Mouse (Mus musculus): ENCODE data around the gene Klkb1.
"Not testable (repeated sequence)": the region's sequence is repeated elsewhere in the genome, so short reads cannot be mapped to it uniquely, and the experiment has no call there.

Klkb1 gene

GRCm38 (mm10) chr8:45294687-45295086 is at the start of gene Klkb1:
TSS of gene Klkb1 (minus strand) at chr8:45294859.
- CTCF ChIA-PET, result no interaction called here

DNA sequence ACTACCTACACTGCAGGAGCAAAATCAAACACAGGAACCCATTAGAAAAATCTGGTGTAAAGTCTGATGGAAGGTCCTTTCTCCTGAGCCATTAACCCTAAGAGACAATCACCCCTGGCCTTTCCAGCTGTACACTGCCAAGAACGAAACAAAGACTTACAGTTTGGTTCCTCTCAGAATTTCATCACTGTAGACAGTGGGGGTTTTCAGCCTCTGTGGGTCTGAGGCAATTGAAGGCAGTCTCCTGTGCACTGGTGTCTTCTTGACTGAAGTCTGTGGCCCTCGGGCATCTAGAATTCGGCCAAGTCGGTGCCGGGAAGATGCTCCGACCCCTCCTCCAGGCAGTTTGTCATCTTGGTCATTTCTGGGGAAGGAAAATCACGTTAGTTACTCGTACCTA is 49.6 kb upstream of the Klkb1 start:
- CTCF ChIA-PET, result interaction anchor here (1.2 kb wide), 1 partner anchor 11 kb away, joined by 3 read pairs; the partner anchor contains the start of gene Cyp4v3

GRCm38 (mm10) chr8:45341630-45342628 is 47.3 kb upstream of the Klkb1 start:
- CTCF ChIA-PET, result no interaction called here

- CTCF ChIA-PET, result interaction anchor here (0.9 kb wide), 1 partner anchor 11 kb away, joined by 3 read pairs; no protein-coding TSS in a partner anchor
These were observed 38.8 kb upstream of the Klkb1 start for GRCm38 (mm10) chr8:45333493-45333892.

DNA sequence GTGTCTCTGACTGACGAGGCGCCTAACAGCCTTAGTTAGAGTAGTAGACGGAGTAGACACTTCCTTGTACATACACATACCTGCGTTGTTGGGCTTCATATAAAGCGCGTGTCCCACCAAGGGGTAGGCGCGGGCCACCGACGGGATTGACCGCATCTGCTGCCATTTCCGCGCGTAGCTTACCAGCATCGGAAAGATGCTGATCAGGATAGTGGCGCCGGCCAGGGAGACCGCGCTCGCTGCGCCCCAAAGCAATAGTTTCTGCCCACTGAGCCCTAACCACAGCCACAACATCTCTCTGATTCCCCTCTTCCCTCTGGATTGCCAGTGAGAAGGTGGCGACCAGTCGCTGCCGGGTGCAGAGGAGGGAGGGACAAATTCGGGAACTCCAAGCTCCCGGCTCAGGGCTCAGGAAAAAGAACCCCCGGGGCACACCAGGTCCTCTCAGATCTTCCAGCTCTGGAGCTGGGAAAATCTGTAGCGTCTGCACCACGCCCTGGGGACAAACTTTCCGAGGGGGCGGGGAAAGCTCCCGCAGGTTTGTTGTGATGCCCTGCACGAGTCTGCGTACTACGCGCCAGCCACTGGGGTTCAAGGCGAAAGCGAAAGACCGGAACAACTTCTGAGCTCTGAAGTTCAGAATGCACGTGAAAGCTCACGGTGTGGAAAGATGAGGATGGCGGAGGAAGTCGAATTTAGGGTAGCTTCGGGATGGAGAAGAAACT is 38.2 kb upstream of the Klkb1 start, which contains the start of gene Cyp4v3:
Gene Cyp4v3, minus strand, starts transcription at position 532 of the 725 bp plus-strand sequence.
- CTCF ChIA-PET, result interaction anchor here (0.9 kb wide), 1 partner anchor 12 kb away, joined by 3 read pairs; no protein-coding TSS in a partner anchor

DNA sequence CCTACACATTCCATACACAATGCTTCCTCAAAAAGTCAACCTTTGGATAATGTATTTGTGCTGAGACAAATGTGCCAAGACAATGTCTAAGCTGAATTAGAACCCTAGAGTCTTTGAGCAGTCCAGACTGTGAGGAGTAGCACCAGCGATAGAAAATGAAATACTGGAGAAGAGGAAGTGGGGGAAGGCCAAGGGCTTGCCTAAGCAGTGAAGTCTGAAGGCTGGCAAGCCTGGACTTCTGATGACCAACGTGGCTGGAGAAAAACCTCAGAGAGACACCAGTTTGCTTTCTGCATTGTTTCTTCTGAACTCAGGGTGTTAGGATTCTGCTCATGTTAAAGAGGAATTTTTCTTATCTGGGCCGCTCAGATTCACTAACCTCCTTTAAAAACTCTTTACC is 36.2 kb upstream of the Klkb1 start:
- CTCF ChIA-PET, result no interaction called here

DNA sequence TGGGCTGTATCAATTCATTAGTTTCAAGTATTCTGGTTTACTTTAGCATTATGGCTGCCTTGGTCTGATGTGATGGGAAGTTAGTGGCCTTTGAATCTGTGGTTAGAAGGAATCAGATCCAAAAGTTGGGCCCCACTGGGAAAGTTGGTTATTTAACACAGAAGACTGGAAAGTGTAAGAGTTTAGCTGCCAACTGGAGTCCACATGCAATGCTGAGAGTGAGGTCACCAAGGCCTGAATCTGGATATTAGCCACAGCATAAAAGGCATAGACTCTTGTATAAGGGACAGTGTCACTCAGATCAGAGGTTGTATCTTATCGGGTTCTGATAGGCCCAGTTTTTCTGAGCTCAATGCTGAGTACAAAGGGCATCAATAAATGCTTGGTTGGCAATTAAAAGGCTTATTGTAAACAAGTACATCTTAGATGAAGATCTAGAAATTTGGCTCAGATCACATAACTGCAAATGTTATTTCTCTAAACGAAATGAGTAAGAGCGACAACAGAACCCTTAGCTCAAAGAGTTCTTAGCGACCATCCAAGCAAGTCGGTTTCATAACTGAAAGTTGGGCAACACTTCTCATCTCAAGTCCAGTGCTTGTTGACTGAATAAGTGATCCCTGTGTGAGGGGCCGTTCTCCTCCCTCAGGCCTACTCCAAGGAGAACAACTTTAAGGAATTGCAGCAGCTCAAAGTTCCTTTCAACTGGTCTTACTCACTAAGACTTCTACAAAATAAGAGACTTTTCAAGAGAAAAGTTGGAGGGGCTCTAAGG is 34.7 kb upstream of the Klkb1 start:
- CTCF ChIA-PET, result interaction anchor here (0.6 kb wide), 1 partner anchor 11 kb away, joined by 16 read pairs; no protein-coding TSS in a partner anchor

DNA sequence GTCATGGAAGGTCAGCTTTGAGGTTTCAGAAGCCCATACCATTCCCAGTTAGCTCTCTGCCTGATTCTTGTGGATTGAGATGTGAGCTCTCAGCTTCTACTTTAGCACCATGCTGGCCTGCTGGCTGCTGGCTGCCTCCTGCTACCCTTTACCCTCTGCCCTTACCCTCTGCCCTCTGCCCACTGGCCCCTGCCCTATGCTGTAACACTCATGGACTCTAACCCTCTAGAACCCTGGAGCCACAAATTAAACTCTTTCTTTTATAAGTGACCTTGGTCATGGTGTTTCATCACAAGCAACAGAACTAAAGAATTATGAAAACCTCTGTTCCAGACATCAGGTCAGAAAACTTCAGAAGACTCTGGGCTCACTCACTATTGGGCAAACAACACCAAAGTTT is 32.4 kb upstream of the Klkb1 start:
- CTCF ChIA-PET, result not testable (repeated sequence)

DNA sequence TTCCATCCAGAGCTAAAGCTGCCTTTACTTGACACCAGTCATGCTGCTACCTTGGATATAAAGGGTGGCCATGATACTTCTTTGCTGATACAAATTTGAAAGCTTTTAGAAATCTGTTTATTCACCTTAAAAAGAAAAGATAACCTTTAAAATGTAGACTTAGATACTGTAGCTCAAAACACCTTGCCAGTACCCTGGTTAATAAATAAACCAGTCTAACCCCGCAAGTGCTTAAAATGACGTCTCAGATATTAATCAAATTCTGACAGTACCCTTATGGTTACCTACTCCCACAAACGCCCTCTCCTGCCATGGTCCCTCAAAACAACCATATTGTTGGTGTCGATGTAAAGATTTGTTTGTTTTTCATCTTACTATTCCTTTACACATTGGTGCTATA is 29.5 kb upstream of the Klkb1 start:
- CTCF ChIA-PET, result no interaction called here

GRCm38 (mm10) chr8:45321365-45321764 is 26.7 kb upstream of the Klkb1 start:
- CTCF ChIA-PET, result no interaction called here

DNA sequence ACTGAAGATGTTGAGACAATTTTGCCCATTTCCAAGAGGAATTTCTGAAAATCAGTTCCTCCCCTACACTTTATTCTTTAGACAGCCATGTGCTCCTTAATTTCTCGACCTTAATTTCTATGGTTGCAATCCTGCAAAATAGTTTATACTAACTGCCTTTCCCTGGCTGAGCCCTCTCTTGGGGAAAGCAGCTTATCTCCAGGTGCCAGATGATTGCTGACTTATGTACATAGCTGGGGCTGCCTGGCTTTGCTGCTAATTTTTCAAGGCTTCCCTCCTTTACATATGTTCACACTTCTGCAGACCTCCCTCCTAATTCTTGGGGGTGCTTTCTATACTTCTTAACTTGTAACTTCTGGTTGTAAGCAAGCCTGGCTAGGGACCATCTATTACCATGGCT is 26.3 kb upstream of the Klkb1 start:
- CTCF ChIA-PET, result no interaction called here

GRCm38 (mm10) chr8:45310967-45311366 is 16.3 kb upstream of the Klkb1 start:
- CTCF ChIA-PET, result no interaction called here

- CTCF ChIA-PET, result no interaction called here
These were observed 13.7 kb upstream of the Klkb1 start, which contains the start of gene Gm45753 for GRCm38 (mm10) chr8:45308366-45308765. TSS of gene Gm45753 (minus strand) at chr8:45308466.

- CTCF ChIA-PET, result no interaction called here
These were observed 10.8 kb upstream of the Klkb1 start for GRCm38 (mm10) chr8:45305479-45305878.

DNA sequence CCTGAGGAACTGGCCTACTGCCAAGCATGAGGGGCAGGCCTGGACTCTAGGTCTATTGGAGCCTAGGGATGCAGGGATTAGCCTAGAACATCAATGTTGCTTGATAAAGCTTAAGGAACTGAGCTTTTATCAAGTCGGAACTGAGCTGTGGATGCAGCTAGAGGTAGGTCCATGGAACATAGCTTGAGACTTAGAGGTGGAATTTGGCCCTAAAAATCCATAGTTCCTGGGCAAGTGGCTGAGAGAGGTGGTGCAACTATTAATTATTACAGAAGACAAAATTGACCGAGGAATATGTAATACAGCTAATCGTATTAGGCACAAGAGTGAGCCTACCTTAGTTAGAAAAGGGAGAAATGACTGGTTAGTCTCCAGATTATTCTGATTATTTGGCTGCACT is 9.7 kb upstream of the Klkb1 start:
- CTCF ChIA-PET, result no interaction called here

- CTCF ChIA-PET, result no interaction called here
These were observed 7.7 kb upstream of the Klkb1 start for GRCm38 (mm10) chr8:45302390-45302789.

GRCm38 (mm10) chr8:45295276-45295675 is 617 bp upstream of the Klkb1 start:
- CTCF ChIA-PET, result no interaction called here

- CTCF ChIA-PET, result no interaction called here
These were observed 2.9 kb downstream of the Klkb1 start for GRCm38 (mm10) chr8:45291790-45292189.

GRCm38 (mm10) chr8:45281630-45282029 is 13.0 kb downstream of the Klkb1 start:
- CTCF ChIA-PET, result no interaction called here

DNA sequence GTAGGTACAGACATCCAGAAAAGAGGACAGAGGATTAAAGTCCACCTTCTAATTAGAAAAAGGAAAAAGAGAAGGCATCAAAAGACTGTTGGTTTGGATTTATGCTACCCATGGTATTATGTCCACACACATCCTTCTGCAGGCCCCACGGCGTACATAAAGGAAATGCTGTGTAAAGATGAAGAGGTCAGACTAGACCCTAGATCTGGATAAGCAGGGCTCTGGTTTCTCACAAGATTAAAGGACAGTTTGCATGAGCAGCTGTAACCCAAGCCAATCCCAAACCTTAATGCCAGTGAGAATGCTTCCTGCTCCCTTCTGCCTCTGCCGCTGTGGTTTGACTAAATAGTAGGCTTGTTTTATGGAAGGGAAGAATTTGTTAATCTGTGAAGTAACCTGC is 17.2 kb downstream of the Klkb1 start:
- CTCF ChIA-PET, result no interaction called here

GRCm38 (mm10) chr8:45274317-45274716 is 20.3 kb downstream of the Klkb1 start:
- CTCF ChIA-PET, result no interaction called here

- CTCF ChIA-PET, result no interaction called here
These were observed 25.6 kb downstream of the Klkb1 start for GRCm38 (mm10) chr8:45269056-45269455.

All from spleen, embryonic (tissue).